Mouse (Mus musculus): ENCODE results near the gene Map1s. TPM values are rescaled to one million over a fixed set of nuclear protein-coding genes. Genes with fewer than 3 reads are reported as not detected.

Gene Map1s
- total RNA-seq, 1 experiment, result 60.8 TPM

DNA sequence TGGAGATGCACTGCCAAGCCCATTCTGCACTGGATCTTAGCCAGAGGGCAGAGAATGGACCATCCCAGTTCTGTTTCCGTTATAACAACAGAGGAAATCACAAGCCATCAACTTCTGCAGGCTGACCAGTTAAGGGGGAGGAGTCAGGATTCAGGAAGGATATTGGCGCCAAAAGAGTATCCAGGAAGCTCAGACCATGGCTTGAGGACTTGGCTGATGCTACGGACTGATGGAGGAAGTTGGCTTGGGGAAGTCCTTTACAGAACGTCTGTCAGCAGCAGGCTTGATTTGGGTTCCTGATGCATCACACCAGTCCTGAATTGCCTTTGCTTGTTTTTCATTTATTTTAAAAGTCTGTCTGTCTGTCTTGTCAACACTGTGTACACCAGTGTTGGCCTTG, 1.2 kb upstream of the Map1s start:
- DNase-seq (ENCODE audit: low read depth, low spot score), result no peak
- TF ChIP-seq ZNF384 (IDR thresholded peaks at IDR 0.05; ENCODE audit: low read depth, low read length) (no peak), ZC3H11A (IDR thresholded peaks at IDR 0.05; ENCODE audit: borderline replicate concordance, low read depth, low read length) (no peak)
- Histone ChIP-seq H3K4me1 (ENCODE audit: control insufficient read depth in 2 of 2, insufficient read depth in 2 of 2, low read length in 2 of 2, poor library complexity in 1 of 2) (peaks cover 0 to 6% of the 10 kb centered on the region in 2 experiments; a peak in 1 of 4 replicates), H3K9ac (ENCODE audit: insufficient read depth, low read depth, low read length, poor library complexity, severe bottlenecking) (no peak overlapping the region), H3K27ac (ENCODE audit: insufficient read depth, low read depth, low read length, poor library complexity, severe bottlenecking) (no peak overlapping the region), H3K36me3 (ENCODE audit: control insufficient read depth, insufficient read depth, low read length, poor library complexity, severe bottlenecking) (no peaks in the 10 kb centered on the region; the same call in 1 of the 2 replicates), H3K9me3 (ENCODE audit: control insufficient read depth, insufficient read depth, low read depth, low read length) (no peaks in the 10 kb centered on the region), H3K4me3 (ENCODE audit: insufficient read depth in 1 of 2, low read depth in 1 of 2, low read length in 2 of 2, poor library complexity in 1 of 2, severe bottlenecking in 1 of 2) (no peak overlapping the region)
- in situ Hi-C loops (cut with MboI; ENCODE audit: low sequenced_read_pairs in 2 of 2, unreplicated experiment in 2 of 2), result no loop called here

DNA sequence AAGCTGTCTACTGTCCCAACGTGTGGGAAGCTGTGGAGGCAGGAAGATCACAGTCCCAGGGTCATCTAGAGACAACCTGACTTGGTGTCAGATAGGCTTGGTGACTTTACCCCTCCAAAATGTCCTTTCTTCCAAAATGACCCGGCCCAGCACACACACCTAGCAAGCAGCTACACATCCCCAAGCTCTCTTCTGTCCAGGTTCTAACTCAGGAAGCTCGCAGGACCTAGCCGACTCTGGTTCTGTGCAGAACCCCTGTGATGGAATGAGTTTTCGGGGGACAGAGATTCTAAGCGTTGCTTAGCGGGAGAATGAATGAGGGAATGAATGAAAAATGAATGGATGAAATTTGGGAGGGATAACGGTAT, 285 bp upstream of the Map1s start:
- in situ Hi-C loops (cut with MboI; ENCODE audit: low sequenced_read_pairs in 2 of 2, unreplicated experiment in 2 of 2), result no loop called here
- no peak for TF ChIP-seq MAFK (IDR thresholded peaks at IDR 0.05; ENCODE audit: insufficient read depth, low read depth, low read length)
- TF ChIP-seq CHD2 (IDR thresholded peaks at IDR 0.05; ENCODE audit: low read depth, low read length), result no peak
- TF ChIP-seq ZC3H11A (IDR thresholded peaks at IDR 0.05; ENCODE audit: borderline replicate concordance, low read depth, low read length), result no peak
- TF ChIP-seq HCFC1 (IDR thresholded peaks at IDR 0.05; ENCODE audit: borderline replicate concordance, insufficient read depth, low read length), result no peak
- TF ChIP-seq ZNF384 (IDR thresholded peaks at IDR 0.05; ENCODE audit: low read depth, low read length), result no peak
- no peak overlapping the region for H3K27ac ChIP-seq (ENCODE audit: insufficient read depth, low read depth, low read length, poor library complexity, severe bottlenecking)
- no peak for DNase-seq (ENCODE audit: low read depth, low spot score)
- peak overlapping the region; percentile 96 to 99 for H3K4me3 ChIP-seq (ENCODE audit: insufficient read depth in 1 of 2, low read depth in 1 of 2, low read length in 2 of 2, poor library complexity in 1 of 2, severe bottlenecking in 1 of 2)
- H3K36me3 ChIP-seq (ENCODE audit: control insufficient read depth, insufficient read depth, low read length, poor library complexity, severe bottlenecking), result no peaks in the 10 kb centered on the region; the same call in 1 of the 2 replicates
- H3K9me3 ChIP-seq (ENCODE audit: control insufficient read depth, insufficient read depth, low read depth, low read length), result no peaks in the 10 kb centered on the region
- H3K9ac ChIP-seq (ENCODE audit: insufficient read depth, low read depth, low read length, poor library complexity, severe bottlenecking), result peak overlapping the region; percentile 35; the same call in 1 of the 2 replicates
- H3K4me1 ChIP-seq (ENCODE audit: control insufficient read depth in 2 of 2, insufficient read depth in 2 of 2, low read length in 2 of 2, poor library complexity in 1 of 2), result peaks cover 0 to 6% of the 10 kb centered on the region in 2 experiments; a peak in 1 of 4 replicates

DNA sequence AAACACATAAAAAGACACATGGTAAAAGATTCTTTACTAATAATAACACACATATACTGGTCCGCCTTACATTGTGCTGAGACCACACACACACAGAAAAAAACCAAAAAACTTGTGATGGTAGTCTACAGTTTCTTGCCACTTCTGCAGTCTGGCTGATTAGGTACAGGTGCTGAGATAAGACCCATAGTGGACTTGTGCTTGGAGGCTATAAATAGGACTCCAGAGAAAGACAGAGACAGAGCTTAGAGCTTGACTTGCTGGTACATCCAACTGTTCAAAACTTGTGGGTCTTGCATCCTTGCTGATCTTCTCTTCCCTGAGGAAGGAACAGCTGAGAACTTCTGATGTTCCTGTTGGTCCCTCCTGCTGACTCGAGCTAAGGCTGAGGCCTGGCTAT, 1.8 kb downstream of the Map1s start:
- Histone ChIP-seq H3K4me1 (ENCODE audit: control insufficient read depth in 2 of 2, insufficient read depth in 2 of 2, low read length in 2 of 2, poor library complexity in 1 of 2) (peaks cover 0 to 7% of the 10 kb centered on the region in 2 experiments; a peak in 1 of 4 replicates), H3K9ac (ENCODE audit: insufficient read depth, low read depth, low read length, poor library complexity, severe bottlenecking) (no peak overlapping the region), H3K36me3 (ENCODE audit: control insufficient read depth, insufficient read depth, low read length, poor library complexity, severe bottlenecking) (peaks cover 2% of the 10 kb centered on the region; the same call in 1 of the 2 replicates), H3K27ac (ENCODE audit: insufficient read depth, low read depth, low read length, poor library complexity, severe bottlenecking) (no peak overlapping the region), H3K9me3 (ENCODE audit: control insufficient read depth, insufficient read depth, low read depth, low read length) (no peaks in the 10 kb centered on the region), H3K4me3 (ENCODE audit: insufficient read depth in 1 of 2, low read depth in 1 of 2, low read length in 2 of 2, poor library complexity in 1 of 2, severe bottlenecking in 1 of 2) (no peak overlapping the region; a peak in 1 of 4 replicates)
- no peak for TF ChIP-seq CHD2 (IDR thresholded peaks at IDR 0.05; ENCODE audit: low read depth, low read length)
- TF ChIP-seq ZNF384 (IDR thresholded peaks at IDR 0.05; ENCODE audit: low read depth, low read length), result no peak
- no peak for TF ChIP-seq MAFK (IDR thresholded peaks at IDR 0.05; ENCODE audit: insufficient read depth, low read depth, low read length)
- TF ChIP-seq HCFC1 (IDR thresholded peaks at IDR 0.05; ENCODE audit: borderline replicate concordance, insufficient read depth, low read length), result no peak
- TF ChIP-seq ZC3H11A (IDR thresholded peaks at IDR 0.05; ENCODE audit: borderline replicate concordance, low read depth, low read length), result no peak
- no peak for DNase-seq (ENCODE audit: low read depth, low spot score)
- in situ Hi-C loops (cut with MboI; ENCODE audit: low sequenced_read_pairs in 2 of 2, unreplicated experiment in 2 of 2), result no loop called here

DNA sequence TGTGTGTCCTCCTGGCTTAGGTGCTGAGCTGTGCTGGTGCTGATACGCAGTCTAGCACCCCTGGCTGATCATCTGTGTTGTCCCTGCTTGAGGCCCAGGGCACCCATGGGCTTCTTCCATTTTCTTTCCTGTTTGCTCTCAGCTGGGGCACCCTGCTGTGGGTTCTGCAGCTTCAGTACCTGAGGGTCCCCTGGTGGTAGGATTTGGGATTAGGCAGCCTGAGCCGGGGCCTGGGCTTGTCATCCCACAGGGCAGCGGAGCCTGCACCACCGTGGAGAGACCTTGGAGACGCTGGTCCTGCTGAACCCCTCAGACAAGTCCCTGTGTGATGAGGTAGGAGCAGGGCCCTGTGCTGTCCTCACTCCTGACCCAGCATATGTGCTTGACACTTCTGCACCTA, 5.9 kb downstream of the Map1s start:
- TF ChIP-seq CHD2 (IDR thresholded peaks at IDR 0.05; ENCODE audit: low read depth, low read length) (no peak), ZNF384 (IDR thresholded peaks at IDR 0.05; ENCODE audit: low read depth, low read length) (no peak), ZC3H11A (IDR thresholded peaks at IDR 0.05; ENCODE audit: borderline replicate concordance, low read depth, low read length) (no peak), HCFC1 (IDR thresholded peaks at IDR 0.05; ENCODE audit: borderline replicate concordance, insufficient read depth, low read length) (no peak), MAFK (IDR thresholded peaks at IDR 0.05; ENCODE audit: insufficient read depth, low read depth, low read length) (no peak)
- Histone ChIP-seq H3K4me1 (ENCODE audit: control insufficient read depth in 2 of 2, insufficient read depth in 2 of 2, low read length in 2 of 2, poor library complexity in 1 of 2) (peaks cover 4 to 20% of the 10 kb centered on the region in 2 experiments; a peak in 3 of 4 replicates), H3K4me3 (ENCODE audit: insufficient read depth in 1 of 2, low read depth in 1 of 2, low read length in 2 of 2, poor library complexity in 1 of 2, severe bottlenecking in 1 of 2) (no peak overlapping the region), H3K9ac (ENCODE audit: insufficient read depth, low read depth, low read length, poor library complexity, severe bottlenecking) (no peak overlapping the region), H3K27ac (ENCODE audit: insufficient read depth, low read depth, low read length, poor library complexity, severe bottlenecking) (no peak overlapping the region), H3K9me3 (ENCODE audit: control insufficient read depth, insufficient read depth, low read depth, low read length) (no peaks in the 10 kb centered on the region), H3K36me3 (ENCODE audit: control insufficient read depth, insufficient read depth, low read length, poor library complexity, severe bottlenecking) (peaks cover 36% of the 10 kb centered on the region)
- in situ Hi-C loops (cut with MboI; ENCODE audit: low sequenced_read_pairs in 2 of 2, unreplicated experiment in 2 of 2), result no loop called here
- no peak for DNase-seq (ENCODE audit: low read depth, low spot score)

DNA sequence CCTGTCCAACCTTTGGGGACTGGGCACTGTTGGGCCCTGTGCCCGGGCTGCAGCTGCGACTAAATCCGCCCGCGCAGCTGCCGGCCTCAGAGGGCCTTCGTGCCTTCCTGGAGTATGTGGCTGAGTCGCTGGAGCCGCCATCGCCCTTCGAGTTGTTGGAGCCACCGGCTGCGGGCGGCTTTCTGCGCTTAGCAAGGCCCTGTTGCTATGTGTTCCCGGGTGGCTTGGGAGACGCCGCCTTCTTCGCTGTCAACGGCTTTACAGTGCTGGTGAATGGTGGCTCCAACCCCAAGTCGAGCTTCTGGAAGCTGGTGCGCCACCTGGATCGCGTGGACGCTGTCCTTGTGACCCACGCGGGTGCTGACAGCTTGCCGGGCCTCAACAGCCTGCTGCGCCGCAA, 7.2 kb downstream of the Map1s start:
- no peak for TF ChIP-seq ZNF384 (IDR thresholded peaks at IDR 0.05; ENCODE audit: low read depth, low read length)
- no peak for TF ChIP-seq MAFK (IDR thresholded peaks at IDR 0.05; ENCODE audit: insufficient read depth, low read depth, low read length)
- TF ChIP-seq ZC3H11A (IDR thresholded peaks at IDR 0.05; ENCODE audit: borderline replicate concordance, low read depth, low read length), result no peak
- no peak for TF ChIP-seq CHD2 (IDR thresholded peaks at IDR 0.05; ENCODE audit: low read depth, low read length)
- TF ChIP-seq HCFC1 (IDR thresholded peaks at IDR 0.05; ENCODE audit: borderline replicate concordance, insufficient read depth, low read length), result no peak
- Histone ChIP-seq H3K9me3 (ENCODE audit: control insufficient read depth, insufficient read depth, low read depth, low read length) (no peaks in the 10 kb centered on the region), H3K27ac (ENCODE audit: insufficient read depth, low read depth, low read length, poor library complexity, severe bottlenecking) (no peak overlapping the region), H3K36me3 (ENCODE audit: control insufficient read depth, insufficient read depth, low read length, poor library complexity, severe bottlenecking) (peaks cover 45% of the 10 kb centered on the region), H3K4me3 (ENCODE audit: insufficient read depth in 1 of 2, low read depth in 1 of 2, low read length in 2 of 2, poor library complexity in 1 of 2, severe bottlenecking in 1 of 2) (peak overlapping the region; percentile 31 to 52), H3K4me1 (ENCODE audit: control insufficient read depth in 2 of 2, insufficient read depth in 2 of 2, low read length in 2 of 2, poor library complexity in 1 of 2) (peaks cover 4 to 19% of the 10 kb centered on the region in 2 experiments; a peak in 3 of 4 replicates), H3K9ac (ENCODE audit: insufficient read depth, low read depth, low read length, poor library complexity, severe bottlenecking) (peak overlapping the region; percentile 25; the same call in 1 of the 2 replicates)
- no peak for DNase-seq (ENCODE audit: low read depth, low spot score)
- in situ Hi-C loops (cut with MboI; ENCODE audit: low sequenced_read_pairs in 2 of 2, unreplicated experiment in 2 of 2), result no loop called here

All from ES-E14 (cell line).